Mouse (Mus musculus): ENCODE data around the gene Zhx3. TPM values are rescaled to one million over a fixed set of nuclear protein-coding genes. Genes with fewer than 3 reads are reported as not detected.
A peak's percentile ranks its signal among the peaks of the same experiment; 100 is the strongest.

The Zhx3 gene
- polyA plus RNA-seq, 1 experiment from 2014 or later: 12.6 TPM

GRCm38 (mm10) chr2:160744823-160745210 lies 128.0 kb downstream of the Zhx3 start:
- 89% methylated on average over 5 of the region's 5 CpGs for WGBS
- no peak overlapping the region for H3K9ac ChIP-seq
- peaks cover 72% of the 10 kb centered on the region for H3K36me3 ChIP-seq
- no peak overlapping the region for H3K27ac ChIP-seq
- H3K4me3 ChIP-seq: no peak overlapping the region
- H3K4me2 ChIP-seq: no peak overlapping the region
- H3K27me3 ChIP-seq: no peaks in the 10 kb centered on the region
- no peaks in the 10 kb centered on the region for H3K9me3 ChIP-seq
- no peak for ATAC-seq (ENCODE audit: insufficient number of reproducible peaks, insufficient read depth, low FRiP score, low TSS enrichment, low read depth)
- H3K4me1 ChIP-seq: peaks cover 45% of the 10 kb centered on the region

- Histone ChIP-seq H3K36me3 (peaks cover 67% of the 10 kb centered on the region), H3K27me3 (no peaks in the 10 kb centered on the region), H3K9ac (no peak overlapping the region), H3K27ac (no peak overlapping the region), H3K4me1 (peaks cover 51% of the 10 kb centered on the region), H3K9me3 (no peaks in the 10 kb centered on the region), H3K4me2 (no peak overlapping the region), H3K4me3 (no peak overlapping the region)
- WGBS: 93% methylated on average over 7 of the region's 7 CpGs
- no peak for ATAC-seq (ENCODE audit: insufficient number of reproducible peaks, insufficient read depth, low FRiP score, low TSS enrichment, low read depth)
These were observed 128.6 kb downstream of the Zhx3 start for GRCm38 (mm10) chr2:160744040-160744822.

- 75% methylated on average over 1 of the region's 1 CpGs for WGBS
- no peaks in the 10 kb centered on the region for H3K9me3 ChIP-seq
- H3K27ac ChIP-seq: peak overlapping the region; percentile 28; the same call in 1 of the 2 replicates
- H3K4me2 ChIP-seq: no peak overlapping the region
- peaks cover 65% of the 10 kb centered on the region for H3K36me3 ChIP-seq
- no peak for ATAC-seq (ENCODE audit: insufficient number of reproducible peaks, insufficient read depth, low FRiP score, low TSS enrichment, low read depth)
- H3K4me3 ChIP-seq: no peak overlapping the region
- peaks cover 69% of the 10 kb centered on the region for H3K4me1 ChIP-seq
- H3K27me3 ChIP-seq: no peaks in the 10 kb centered on the region
- 0 out of 2 replicates have a peak overlapping the region, but pooled peaks have one; percentile 32 for H3K9ac ChIP-seq
These were observed 130.6 kb downstream of the Zhx3 start for GRCm38 (mm10) chr2:160742161-160742609.

- Histone ChIP-seq H3K4me1 (peaks cover 68% of the 10 kb centered on the region), H3K9me3 (no peaks in the 10 kb centered on the region), H3K4me3 (no peak overlapping the region), H3K4me2 (no peak overlapping the region), H3K27ac (0 out of 2 replicates have a peak overlapping the region, but pooled peaks have one; percentile 28), H3K9ac (no peak overlapping the region), H3K36me3 (peaks cover 65% of the 10 kb centered on the region), H3K27me3 (no peaks in the 10 kb centered on the region)
- 74% methylated on average over 3 of the region's 3 CpGs for WGBS
- ATAC-seq (ENCODE audit: insufficient number of reproducible peaks, insufficient read depth, low FRiP score, low TSS enrichment, low read depth): no peak
These were observed 131.2 kb downstream of the Zhx3 start for GRCm38 (mm10) chr2:160741580-160741979.

- 46% methylated on average over 11 of the region's 11 CpGs for WGBS
- no peaks in the 10 kb centered on the region for H3K27me3 ChIP-seq
- H3K36me3 ChIP-seq: peaks cover 69% of the 10 kb centered on the region
- H3K27ac ChIP-seq: peak overlapping the region; percentile 1; the same call in 1 of the 2 replicates
- peaks cover 64% of the 10 kb centered on the region for H3K4me1 ChIP-seq
- H3K9me3 ChIP-seq: no peaks in the 10 kb centered on the region
- H3K4me2 ChIP-seq: no peak overlapping the region
- peak overlapping the region; percentile 16; the same call in 1 of the 2 replicates for H3K9ac ChIP-seq
- ATAC-seq (ENCODE audit: insufficient number of reproducible peaks, insufficient read depth, low FRiP score, low TSS enrichment, low read depth): no peak
- H3K4me3 ChIP-seq: no peak overlapping the region
These were observed 132.2 kb downstream of the Zhx3 start for GRCm38 (mm10) chr2:160740521-160741156.

- no peaks in the 10 kb centered on the region for H3K9me3 ChIP-seq
- no peak overlapping the region for H3K9ac ChIP-seq
- H3K4me1 ChIP-seq: peaks cover 66% of the 10 kb centered on the region
- no peak overlapping the region for H3K4me2 ChIP-seq
- peaks cover 70% of the 10 kb centered on the region for H3K36me3 ChIP-seq
- no peak overlapping the region for H3K27ac ChIP-seq
- 60% methylated on average over 2 of the region's 2 CpGs for WGBS
- no peaks in the 10 kb centered on the region for H3K27me3 ChIP-seq
- no peak overlapping the region for H3K4me3 ChIP-seq
- ATAC-seq (ENCODE audit: insufficient number of reproducible peaks, insufficient read depth, low FRiP score, low TSS enrichment, low read depth): no peak
These were observed 133.0 kb downstream of the Zhx3 start for GRCm38 (mm10) chr2:160739647-160740356.

GRCm38 (mm10) chr2:160738354-160738753 lies 134.4 kb downstream of the Zhx3 start:
- H3K27me3 ChIP-seq: no peaks in the 10 kb centered on the region
- H3K36me3 ChIP-seq: peaks cover 76% of the 10 kb centered on the region
- H3K9ac ChIP-seq: no peak overlapping the region
- no peak for ATAC-seq (ENCODE audit: insufficient number of reproducible peaks, insufficient read depth, low FRiP score, low TSS enrichment, low read depth)
- peaks cover 80% of the 10 kb centered on the region for H3K4me1 ChIP-seq
- H3K4me2 ChIP-seq: no peak overlapping the region
- H3K27ac ChIP-seq: no peak overlapping the region
- no peaks in the 10 kb centered on the region for H3K9me3 ChIP-seq
- WGBS: 73% methylated on average over 5 of the region's 5 CpGs
- H3K4me3 ChIP-seq: no peak overlapping the region

GRCm38 (mm10) chr2:160736466-160736865 lies 136.3 kb downstream of the Zhx3 start:
- Histone ChIP-seq H3K4me3 (no peak overlapping the region), H3K4me1 (peaks cover 75% of the 10 kb centered on the region), H3K4me2 (no peak overlapping the region), H3K27me3 (no peaks in the 10 kb centered on the region), H3K9me3 (no peaks in the 10 kb centered on the region), H3K9ac (no peak overlapping the region), H3K36me3 (peaks cover 62% of the 10 kb centered on the region), H3K27ac (no peak overlapping the region)
- ATAC-seq (ENCODE audit: insufficient number of reproducible peaks, insufficient read depth, low FRiP score, low TSS enrichment, low read depth): no peak
- WGBS: 94% methylated on average over 3 of the region's 3 CpGs

GRCm38 (mm10) chr2:160735706-160736310 lies 137.0 kb downstream of the Zhx3 start:
- Histone ChIP-seq H3K9me3 (no peaks in the 10 kb centered on the region), H3K27me3 (no peaks in the 10 kb centered on the region), H3K4me2 (no peak overlapping the region; the same call in 1 of the 2 replicates), H3K9ac (no peak overlapping the region), H3K36me3 (peaks cover 59% of the 10 kb centered on the region), H3K27ac (no peak overlapping the region), H3K4me1 (peaks cover 70% of the 10 kb centered on the region), H3K4me3 (no peak overlapping the region)
- ATAC-seq (ENCODE audit: insufficient number of reproducible peaks, insufficient read depth, low FRiP score, low TSS enrichment, low read depth): no peak
- WGBS: 89% methylated on average over 5 of the region's 5 CpGs

GRCm38 (mm10) chr2:160734331-160734730 lies 138.5 kb downstream of the Zhx3 start:
- Histone ChIP-seq H3K36me3 (peaks cover 54% of the 10 kb centered on the region), H3K9me3 (no peaks in the 10 kb centered on the region), H3K4me1 (peaks cover 67% of the 10 kb centered on the region), H3K27me3 (no peaks in the 10 kb centered on the region), H3K9ac (no peak overlapping the region), H3K4me2 (peak overlapping the region; percentile 89), H3K4me3 (peak overlapping the region; percentile 87; the same call in 1 of the 2 replicates), H3K27ac (no peak overlapping the region)
- no peak for ATAC-seq (ENCODE audit: insufficient number of reproducible peaks, insufficient read depth, low FRiP score, low TSS enrichment, low read depth)
- WGBS: 80% methylated on average over 3 of the region's 3 CpGs

- H3K4me1 ChIP-seq: peaks cover 60% of the 10 kb centered on the region
- ATAC-seq (ENCODE audit: insufficient number of reproducible peaks, insufficient read depth, low FRiP score, low TSS enrichment, low read depth): no peak
These were observed 139.7 kb downstream of the Zhx3 start for GRCm38 (mm10) chr2:160733131-160733531.

More at GRCm38 (mm10) chr2:160733131-160733531, 139.7 kb downstream of the Zhx3 start:
- Histone ChIP-seq H3K27ac (no peak overlapping the region), H3K27me3 (no peaks in the 10 kb centered on the region), H3K9me3 (no peaks in the 10 kb centered on the region), H3K9ac (peak overlapping the region; percentile 99), H3K4me2 (peak overlapping the region; percentile 89), H3K36me3 (peaks cover 44% of the 10 kb centered on the region), H3K4me3 (peak overlapping the region; percentile 87)
- WGBS: 34% methylated on average over 7 of the region's 7 CpGs
